Mouse (Mus musculus): ENCODE measurements around the gene Mindy4. TPM values are rescaled to one million over a fixed set of nuclear protein-coding genes. Genes with fewer than 3 reads are reported as not detected.

The Mindy4 gene
- 3.0 TPM in 2 replicates for total RNA-seq (2012; rRNA removed)

- 0 out of 4 replicates have a peak, but pooled peaks cover 0 to 2% of the 10 kb centered on the region in 2 experiments for H3K4me1 ChIP-seq (ENCODE audit: control insufficient read depth in 2 of 2, insufficient read depth in 2 of 2, low read length in 2 of 2, poor library complexity in 1 of 2)
- no peaks in the 10 kb centered on the region for H3K9me3 ChIP-seq (ENCODE audit: control insufficient read depth, insufficient read depth, low read depth, low read length)
- TF ChIP-seq CHD2 (IDR thresholded peaks at IDR 0.05; ENCODE audit: low read depth, low read length) (no peak), HCFC1 (IDR thresholded peaks at IDR 0.05; ENCODE audit: borderline replicate concordance, insufficient read depth, low read length) (peak; percentile 86)
- H3K27ac ChIP-seq (ENCODE audit: insufficient read depth, low read depth, low read length, poor library complexity, severe bottlenecking): no peak within 1 kb of the TSS
- peak; percentile 64 for DNase-seq (ENCODE audit: low read depth, low spot score)
- H3K36me3 ChIP-seq (ENCODE audit: control insufficient read depth, insufficient read depth, low read length, poor library complexity, severe bottlenecking): no peaks in the 10 kb centered on the region
- in situ Hi-C loops (cut with MboI; ENCODE audit: low sequenced_read_pairs in 2 of 2, unreplicated experiment in 2 of 2): no loop called here
- H3K4me3 ChIP-seq (ENCODE audit: insufficient read depth in 1 of 2, low read depth in 1 of 2, low read length in 2 of 2, poor library complexity in 1 of 2, severe bottlenecking in 1 of 2): peak within 1 kb of the TSS; percentile 48 to 56
- no peak within 1 kb of the TSS; the same call in 1 of the 2 replicates for H3K9ac ChIP-seq (ENCODE audit: insufficient read depth, low read depth, low read length, poor library complexity, severe bottlenecking)
These were observed at the start of gene Mindy4 for GRCm38 (mm10) chr6:55202913-55203910. Gene Mindy4, plus strand, starts transcription at chr6:55203383.

- no peaks in the 10 kb centered on the region for H3K36me3 ChIP-seq (ENCODE audit: control insufficient read depth, insufficient read depth, low read length, poor library complexity, severe bottlenecking)
- in situ Hi-C loops (cut with MboI; ENCODE audit: low sequenced_read_pairs in 2 of 2, unreplicated experiment in 2 of 2): no loop called here
- H3K9ac ChIP-seq (ENCODE audit: insufficient read depth, low read depth, low read length, poor library complexity, severe bottlenecking): no peak overlapping the region
- TF ChIP-seq MAFK (IDR thresholded peaks at IDR 0.05; ENCODE audit: insufficient read depth, low read depth, low read length) (no peak), CHD2 (IDR thresholded peaks at IDR 0.05; ENCODE audit: low read depth, low read length) (no peak), HCFC1 (IDR thresholded peaks at IDR 0.05; ENCODE audit: borderline replicate concordance, insufficient read depth, low read length) (no peak), ZC3H11A (IDR thresholded peaks at IDR 0.05; ENCODE audit: borderline replicate concordance, low read depth, low read length) (no peak), ZNF384 (IDR thresholded peaks at IDR 0.05; ENCODE audit: low read depth, low read length) (no peak)
- H3K4me3 ChIP-seq (ENCODE audit: insufficient read depth in 1 of 2, low read depth in 1 of 2, low read length in 2 of 2, poor library complexity in 1 of 2, severe bottlenecking in 1 of 2): no peak overlapping the region
- peaks cover 2 to 9% of the 10 kb centered on the region in 2 experiments; a peak in 3 of 4 replicates for H3K4me1 ChIP-seq (ENCODE audit: control insufficient read depth in 2 of 2, insufficient read depth in 2 of 2, low read length in 2 of 2, poor library complexity in 1 of 2)
- peak; percentile 29 for DNase-seq (ENCODE audit: low read depth, low spot score)
- H3K27ac ChIP-seq (ENCODE audit: insufficient read depth, low read depth, low read length, poor library complexity, severe bottlenecking): no peak overlapping the region
- no peaks in the 10 kb centered on the region for H3K9me3 ChIP-seq (ENCODE audit: control insufficient read depth, insufficient read depth, low read depth, low read length)
These were observed 43.9 kb upstream of the Mindy4 start for GRCm38 (mm10) chr6:55159256-55159655.

GRCm38 (mm10) chr6:55161311-55161761 is 41.8 kb upstream of the Mindy4 start:
- peaks cover 2 to 13% of the 10 kb centered on the region in 2 experiments; a peak in 3 of 4 replicates for H3K4me1 ChIP-seq (ENCODE audit: control insufficient read depth in 2 of 2, insufficient read depth in 2 of 2, low read length in 2 of 2, poor library complexity in 1 of 2)
- H3K36me3 ChIP-seq (ENCODE audit: control insufficient read depth, insufficient read depth, low read length, poor library complexity, severe bottlenecking): no peaks in the 10 kb centered on the region
- no peak overlapping the region for H3K4me3 ChIP-seq (ENCODE audit: insufficient read depth in 1 of 2, low read depth in 1 of 2, low read length in 2 of 2, poor library complexity in 1 of 2, severe bottlenecking in 1 of 2)
- no peaks in the 10 kb centered on the region for H3K9me3 ChIP-seq (ENCODE audit: control insufficient read depth, insufficient read depth, low read depth, low read length)
- in situ Hi-C loops (cut with MboI; ENCODE audit: low sequenced_read_pairs in 2 of 2, unreplicated experiment in 2 of 2): no loop called here
- no peak for TF ChIP-seq MAFK (IDR thresholded peaks at IDR 0.05; ENCODE audit: insufficient read depth, low read depth, low read length)
- TF ChIP-seq ZC3H11A (IDR thresholded peaks at IDR 0.05; ENCODE audit: borderline replicate concordance, low read depth, low read length): no peak
- TF ChIP-seq HCFC1 (IDR thresholded peaks at IDR 0.05; ENCODE audit: borderline replicate concordance, insufficient read depth, low read length): no peak
- TF ChIP-seq ZNF384 (IDR thresholded peaks at IDR 0.05; ENCODE audit: low read depth, low read length): no peak
- no peak for TF ChIP-seq CHD2 (IDR thresholded peaks at IDR 0.05; ENCODE audit: low read depth, low read length)
- no peak for DNase-seq (ENCODE audit: low read depth, low spot score)
- no peak overlapping the region for H3K27ac ChIP-seq (ENCODE audit: insufficient read depth, low read depth, low read length, poor library complexity, severe bottlenecking)
- no peak overlapping the region for H3K9ac ChIP-seq (ENCODE audit: insufficient read depth, low read depth, low read length, poor library complexity, severe bottlenecking)

GRCm38 (mm10) chr6:55163046-55163584 is 40.1 kb upstream of the Mindy4 start:
- no peak overlapping the region for H3K9ac ChIP-seq (ENCODE audit: insufficient read depth, low read depth, low read length, poor library complexity, severe bottlenecking)
- in situ Hi-C loops (cut with MboI; ENCODE audit: low sequenced_read_pairs in 2 of 2, unreplicated experiment in 2 of 2): no loop called here
- no peaks in the 10 kb centered on the region for H3K9me3 ChIP-seq (ENCODE audit: control insufficient read depth, insufficient read depth, low read depth, low read length)
- TF ChIP-seq ZC3H11A (IDR thresholded peaks at IDR 0.05; ENCODE audit: borderline replicate concordance, low read depth, low read length): no peak
- no peak for TF ChIP-seq HCFC1 (IDR thresholded peaks at IDR 0.05; ENCODE audit: borderline replicate concordance, insufficient read depth, low read length)
- TF ChIP-seq MAFK (IDR thresholded peaks at IDR 0.05; ENCODE audit: insufficient read depth, low read depth, low read length): no peak
- TF ChIP-seq ZNF384 (IDR thresholded peaks at IDR 0.05; ENCODE audit: low read depth, low read length): no peak
- no peak for TF ChIP-seq CHD2 (IDR thresholded peaks at IDR 0.05; ENCODE audit: low read depth, low read length)
- no peaks in the 10 kb centered on the region for H3K36me3 ChIP-seq (ENCODE audit: control insufficient read depth, insufficient read depth, low read length, poor library complexity, severe bottlenecking)
- H3K4me1 ChIP-seq (ENCODE audit: control insufficient read depth in 2 of 2, insufficient read depth in 2 of 2, low read length in 2 of 2, poor library complexity in 1 of 2): peaks cover 2 to 13% of the 10 kb centered on the region in 2 experiments; a peak in 3 of 4 replicates
- H3K4me3 ChIP-seq (ENCODE audit: insufficient read depth in 1 of 2, low read depth in 1 of 2, low read length in 2 of 2, poor library complexity in 1 of 2, severe bottlenecking in 1 of 2): no peak overlapping the region
- no peak overlapping the region for H3K27ac ChIP-seq (ENCODE audit: insufficient read depth, low read depth, low read length, poor library complexity, severe bottlenecking)
- DNase-seq (ENCODE audit: low read depth, low spot score): no peak
